Comparison of ENCODE assay signal across 28 mouse cellular contexts in the genomic region with DNA sequence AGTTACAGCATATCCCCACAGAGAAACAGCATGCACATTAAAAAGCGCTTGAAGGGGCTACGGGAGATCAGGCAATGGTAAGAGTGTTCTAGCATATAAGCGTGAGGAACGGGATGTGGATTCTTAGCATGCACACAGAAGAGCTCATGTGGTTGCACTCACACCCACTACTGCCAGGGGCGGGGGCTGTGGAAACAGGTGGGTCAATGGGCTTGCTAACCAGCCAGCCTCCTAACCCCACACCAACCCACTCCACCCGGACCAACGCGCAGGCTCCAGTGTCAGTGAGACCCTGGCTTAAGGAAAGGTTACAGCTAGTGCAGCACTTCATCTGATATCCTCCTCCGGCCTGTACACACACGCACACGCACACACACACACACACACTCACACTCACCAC.
"Had no signal": no experiment of that assay in that cellular context is flagged by ENCODE, and none has a peak within 500 bp of the region (broad histone marks: within the 10 kb centered on the region; RNA-seq: fewer than 3 reads in every experiment).

No protein-coding gene starts in this region.

- H3K27ac ChIP-seq: embryonic facial prominence, embryonic 10.5 days; embryonic facial prominence, embryonic 12.5 days; embryonic facial prominence, embryonic 13.5 days; embryonic facial prominence, embryonic 15.5 days; forebrain, embryonic 10.5 days; forebrain, embryonic 12.5 days; forebrain, embryonic 13.5 days; forebrain, embryonic 15.5 days; gastrocnemius, adult 2 months; heart, adult 2 months had no signal

- H3K4me1 ChIP-seq: embryonic facial prominence, embryonic 10.5 days; embryonic facial prominence, embryonic 12.5 days; embryonic facial prominence, embryonic 13.5 days; embryonic facial prominence, embryonic 15.5 days; forebrain, embryonic 10.5 days; forebrain, embryonic 12.5 days; forebrain, embryonic 13.5 days; forebrain, embryonic 15.5 days had no signal

- H3K9me3 ChIP-seq: embryonic facial prominence, embryonic 10.5 days; embryonic facial prominence, embryonic 12.5 days; embryonic facial prominence, embryonic 13.5 days; embryonic facial prominence, embryonic 15.5 days; forebrain, embryonic 10.5 days; forebrain, embryonic 12.5 days; forebrain, embryonic 13.5 days; forebrain, embryonic 15.5 days had no signal

- ATAC-seq: forebrain, embryonic 13.5 days; forebrain, embryonic 14.5 days; forebrain, embryonic 15.5 days; forebrain, embryonic 16.5 days; forebrain, postnatal 0 days had no signal

- H3K4me3 ChIP-seq: embryonic facial prominence, embryonic 10.5 days; embryonic facial prominence, embryonic 12.5 days; embryonic facial prominence, embryonic 13.5 days; embryonic facial prominence, embryonic 15.5 days; erythroblast, embryonic 14.5 days; forebrain, embryonic 10.5 days; forebrain, embryonic 12.5 days; forebrain, embryonic 13.5 days; forebrain, embryonic 15.5 days; gastrocnemius, adult 2 months; heart, adult 2 months had no signal

- H3K9ac ChIP-seq: embryonic facial prominence, embryonic 12.5 days; embryonic facial prominence, embryonic 13.5 days; embryonic facial prominence, embryonic 15.5 days; forebrain, embryonic 12.5 days; forebrain, embryonic 13.5 days; forebrain, embryonic 15.5 days; forebrain, postnatal 0 days had no signal

- H3K27me3 ChIP-seq: embryonic facial prominence, embryonic 12.5 days; embryonic facial prominence, embryonic 13.5 days; embryonic facial prominence, embryonic 15.5 days; forebrain, embryonic 12.5 days; forebrain, embryonic 13.5 days; forebrain, embryonic 15.5 days had no signal

- DNase-seq: cerebellum, adult 2 months; cerebellum, adult 8-10 months; cerebellum, adult 9-10 months; cerebellum, adult 9-11 months; cerebellum, postnatal 10 days; cerebellum, postnatal 14 days; cerebellum, postnatal 25 days; cerebellum, postnatal 36 days; embryo, embryonic 11 days; forebrain, postnatal 0 days; gastrocnemius, adult 2 months; gastrocnemius, postnatal 10 days; gastrocnemius, postnatal 14 days; gastrocnemius, postnatal 25 days; gastrocnemius, postnatal 36 days; heart, adult 18-20 months; heart, adult 2 months had no signal

- H3K4me2 ChIP-seq: embryonic facial prominence, embryonic 12.5 days; embryonic facial prominence, embryonic 13.5 days; embryonic facial prominence, embryonic 15.5 days; forebrain, embryonic 12.5 days; forebrain, embryonic 13.5 days; forebrain, embryonic 15.5 days had no signal
